Mouse (Mus musculus) hindbrain, embryonic 11.5 days (tissue): ENCODE results near the gene Ffar2. TPM values are rescaled to one million over a fixed set of nuclear protein-coding genes. Genes with fewer than 3 reads are reported as not detected.

Source experiments
- ATAC-seq: fragments of 200-750 bp; cut with Nextera tagmentation; 2 replicates; pipeline ENCODE4 v1.8.0; 2017; ENCODE audit warnings: mild to moderate bottlenecking, moderate TSS enrichment, moderate library complexity; ENCODE audit not compliant: low FRiP score
- DNase-seq: peaks from one replicate; pipeline ENCODE4 v3.0.0-alpha.2; 2015; ENCODE audit warnings: low spot score
- H3K27ac ChIP-seq: fragments of 300-500 bp; sonication (generic); 2 replicates; pipeline ENCODE4 v1.5.1; 2014; ENCODE audit warnings: mild to moderate bottlenecking, low read depth, low read length
- H3K27me3 ChIP-seq: fragments of 300-500 bp; sonication (generic); 2 replicates; pipeline ENCODE4 v1.6.1; 2014; ENCODE audit warnings: mild to moderate bottlenecking, low read length, moderate library complexity, mixed read lengths; ENCODE audit not compliant: control insufficient read depth, insufficient read depth
- H3K36me3 ChIP-seq: fragments of 300-500 bp; sonication (generic); 2 replicates; pipeline ENCODE4 v1.6.1; 2014; ENCODE audit warnings: mild to moderate bottlenecking, low read length, moderate library complexity, mixed read lengths; ENCODE audit not compliant: control insufficient read depth, insufficient read depth
- H3K4me1 ChIP-seq: fragments of 300-500 bp; sonication (generic); replicated peaks from 2 replicates; pipeline ENCODE4 v1.6.1; 2014; ENCODE audit warnings: low read length, mixed read lengths; ENCODE audit not compliant: control insufficient read depth, insufficient read depth
- H3K4me2 ChIP-seq: fragments of 300-500 bp; sonication (generic); replicated peaks from 2 replicates; pipeline ENCODE4 v1.6.1; 2014; ENCODE audit warnings: mild to moderate bottlenecking, low read depth, low read length
- H3K4me3 ChIP-seq: fragments of 300-500 bp; sonication (generic); 2 replicates; pipeline ENCODE4 v1.5.1; 2014; ENCODE audit warnings: low read depth, low read length
- H3K9ac ChIP-seq: fragments of 300-500 bp; sonication (generic); 2 replicates; pipeline ENCODE4 v1.6.1; 2014; ENCODE audit warnings: low read depth, low read length
- H3K9me3 ChIP-seq: fragments of 300-500 bp; sonication (generic); 2 replicates; pipeline ENCODE4 v1.6.1; 2016; ENCODE audit warnings: low read length; ENCODE audit not compliant: control insufficient read depth
- WGBS: fragments of 180-500 bp; shearing (Covaris S2); extraction: QIAGEN DNeasy Blood & Tissue Kit; methylation state at CpG from one replicate; pipeline ENCODE4 v1.1.7; 2014; 5-methylcytosine and 5-hydroxymethylcytosine counted together
- polyA plus RNA-seq: library from polyadenylated mRNA; unstranded; fragments of >200 nt; fragmentation: Nextera tagmentation; extraction: Ambion mirVana; gene quantifications from 2 replicates; pipeline ENCODE4 v1.2.1, GENCODE M21; 2014

Gene Ffar2
- polyA plus RNA-seq, 1 experiment from 2014 or later, result 0.20 TPM

DNA sequence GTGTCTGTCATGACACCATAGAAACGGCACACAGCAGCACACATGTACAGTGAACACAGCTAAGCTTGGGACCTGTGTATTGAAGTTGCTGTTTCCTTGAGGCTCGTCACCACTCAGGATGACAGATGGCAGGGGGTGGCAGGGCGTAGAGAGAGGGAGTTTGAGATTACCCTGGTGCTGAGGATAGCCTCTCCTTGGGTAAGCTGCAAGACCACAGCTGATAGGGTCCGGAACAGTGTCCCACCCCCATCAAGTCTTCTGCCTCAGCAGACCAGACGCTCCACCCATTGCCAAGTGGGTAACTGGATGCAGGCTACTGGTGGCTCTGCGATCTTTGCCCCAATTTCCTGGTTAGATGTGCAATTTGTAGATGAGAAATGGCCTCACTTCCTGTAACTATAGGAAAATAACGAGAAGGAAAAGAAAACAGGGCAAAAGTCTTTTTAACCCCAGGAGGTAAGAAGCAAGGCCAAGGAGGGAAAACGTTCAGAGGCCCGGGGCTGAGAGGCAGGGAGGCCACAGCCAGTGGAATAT lies 11.8 kb downstream of the Ffar2 start:
- ATAC-seq (no peak), DNase-seq (no peak)
- Histone ChIP-seq H3K27me3 (no peaks in the 10 kb centered on the region), H3K36me3 (no peaks in the 10 kb centered on the region), H3K4me1 (no peaks in the 10 kb centered on the region), H3K27ac (no peak overlapping the region), H3K4me3 (no peak overlapping the region), H3K9ac (no peak overlapping the region), H3K4me2 (no peak overlapping the region), H3K9me3 (no peaks in the 10 kb centered on the region)
- WGBS, result 63% methylated on average over 9 of the region's 9 CpGs

DNA sequence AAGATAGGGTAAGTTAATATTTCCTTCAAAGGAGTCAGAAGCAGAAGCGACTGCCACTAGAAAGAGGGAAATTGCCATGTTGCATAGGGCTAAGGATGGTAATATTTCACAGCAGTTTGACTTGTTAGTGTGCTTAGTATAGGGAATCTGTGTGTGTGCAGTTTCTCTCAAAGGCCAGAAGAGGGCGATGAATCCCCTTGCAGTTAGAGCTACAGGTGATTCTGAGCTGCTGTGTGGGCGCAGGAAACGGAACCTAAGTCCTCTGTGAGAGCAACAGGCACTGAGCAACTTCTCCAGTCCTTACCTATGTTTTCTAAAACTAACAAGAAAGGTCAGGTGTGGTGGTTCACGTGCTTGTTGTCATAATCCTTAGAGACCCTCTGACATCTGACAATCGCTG lies 13.3 kb downstream of the Ffar2 start:
- DNase-seq (no peak), ATAC-seq (no peak)
- no peaks in the 10 kb centered on the region for H3K36me3 ChIP-seq
- no peak overlapping the region for H3K9ac ChIP-seq
- H3K4me1 ChIP-seq, result no peaks in the 10 kb centered on the region
- no peak overlapping the region for H3K27ac ChIP-seq
- H3K9me3 ChIP-seq, result no peaks in the 10 kb centered on the region
- no peaks in the 10 kb centered on the region for H3K27me3 ChIP-seq
- no peak overlapping the region for H3K4me3 ChIP-seq
- H3K4me2 ChIP-seq, result no peak overlapping the region
- 55% methylated on average over 6 of the region's 6 CpGs for WGBS

- WGBS, result 47% methylated on average over 6 of the region's 6 CpGs
- H3K27ac ChIP-seq, result no peak overlapping the region
- no peak overlapping the region for H3K4me2 ChIP-seq
- DNase-seq, result peak; percentile 25
- H3K4me3 ChIP-seq, result no peak overlapping the region
- no peaks in the 10 kb centered on the region for H3K36me3 ChIP-seq
- H3K27me3 ChIP-seq, result no peaks in the 10 kb centered on the region
- no peak overlapping the region for H3K9ac ChIP-seq
- no peak for ATAC-seq
- H3K4me1 ChIP-seq, result no peaks in the 10 kb centered on the region
- H3K9me3 ChIP-seq, result no peaks in the 10 kb centered on the region
Measured at GRCm38 (mm10) chr7:30805924-30806323, 17.7 kb downstream of the Ffar2 start.

DNA sequence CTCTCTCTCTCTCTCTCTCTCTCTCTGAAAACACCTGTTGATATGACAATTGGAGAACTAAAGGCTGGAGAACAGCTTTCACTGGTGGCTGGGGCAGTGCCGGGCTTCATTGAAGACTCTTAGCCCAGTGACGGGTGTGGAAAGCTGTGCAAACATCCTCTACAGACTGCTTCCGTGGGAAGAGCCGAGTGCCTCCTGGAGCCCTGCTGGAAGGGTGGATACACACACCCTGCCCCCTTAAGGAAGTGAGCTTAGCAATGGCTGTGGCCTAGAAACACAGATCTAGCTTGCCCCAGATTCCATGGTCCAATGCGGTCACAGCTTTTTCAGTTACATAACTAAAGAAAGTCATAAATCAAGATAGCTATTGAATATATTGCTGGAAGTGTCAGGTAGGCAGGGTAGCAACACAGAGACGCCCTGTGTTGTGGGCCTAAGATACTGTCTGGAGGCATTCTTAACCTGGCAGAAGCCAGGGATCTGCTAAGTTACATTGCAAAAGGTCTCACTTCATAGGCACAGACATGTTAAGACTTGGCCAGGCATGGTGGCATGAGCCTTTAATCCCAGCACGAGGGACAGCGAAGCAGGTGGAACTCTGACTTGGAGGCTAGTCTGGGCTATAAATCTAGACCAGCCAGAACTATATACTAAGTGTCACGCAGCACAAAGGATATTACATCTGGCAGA lies 19.4 kb downstream of the Ffar2 start:
- Histone ChIP-seq H3K36me3 (no peaks in the 10 kb centered on the region), H3K9ac (no peak overlapping the region), H3K27ac (no peak overlapping the region), H3K4me2 (no peak overlapping the region), H3K9me3 (no peaks in the 10 kb centered on the region), H3K4me1 (no peaks in the 10 kb centered on the region), H3K27me3 (no peaks in the 10 kb centered on the region), H3K4me3 (no peak overlapping the region)
- no peak for DNase-seq
- no peak for ATAC-seq
- 82% methylated on average over 9 of the region's 9 CpGs for WGBS

DNA sequence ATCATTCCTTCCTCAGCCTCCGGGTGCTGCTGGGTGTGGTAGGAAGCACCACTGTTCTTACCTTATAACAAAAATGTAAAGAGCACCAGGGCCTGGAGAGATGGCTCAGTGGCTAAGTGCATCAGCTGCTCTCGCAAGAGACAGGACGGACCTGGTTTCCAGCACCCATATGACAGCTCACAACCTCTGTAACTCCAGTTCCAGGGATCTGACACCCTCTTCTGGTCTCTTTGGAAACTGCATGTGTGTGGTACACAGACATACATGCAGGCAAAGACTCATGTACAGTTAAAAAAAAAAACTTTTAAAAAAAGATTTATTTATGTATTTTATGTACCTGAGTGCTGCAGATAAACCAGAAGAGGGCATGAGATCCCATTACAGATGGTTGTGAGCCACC lies 20.3 kb downstream of the Ffar2 start:
- WGBS, result 93% methylated on average over 3 of the region's 3 CpGs
- Histone ChIP-seq H3K36me3 (no peaks in the 10 kb centered on the region), H3K4me1 (no peaks in the 10 kb centered on the region), H3K9ac (no peak overlapping the region), H3K27me3 (no peaks in the 10 kb centered on the region), H3K9me3 (no peaks in the 10 kb centered on the region), H3K27ac (no peak overlapping the region), H3K4me3 (no peak overlapping the region), H3K4me2 (no peak overlapping the region)
- ATAC-seq (no peak), DNase-seq (no peak)

DNA sequence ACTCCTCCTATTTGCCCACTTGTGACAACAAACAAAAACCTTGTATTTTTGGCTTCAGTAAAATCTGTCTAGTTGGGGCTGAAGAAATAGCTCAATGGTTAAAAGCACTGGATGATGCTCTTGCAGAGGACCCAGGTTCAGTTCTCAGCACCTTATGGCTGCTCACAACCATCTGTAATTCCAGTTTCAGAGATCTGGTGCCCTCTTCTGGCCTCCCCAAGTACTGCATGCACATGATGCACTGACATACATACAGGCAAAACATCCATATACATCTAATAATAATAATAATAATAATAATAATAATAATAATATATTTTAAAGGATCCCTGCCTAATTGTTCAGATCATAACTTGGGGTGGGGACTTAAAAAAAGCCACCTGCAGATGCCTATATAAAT lies 22.9 kb downstream of the Ffar2 start:
- Histone ChIP-seq H3K4me2 (no peak overlapping the region), H3K9me3 (no peaks in the 10 kb centered on the region), H3K4me1 (no peaks in the 10 kb centered on the region), H3K27me3 (no peaks in the 10 kb centered on the region), H3K27ac (no peak overlapping the region), H3K4me3 (no peak overlapping the region), H3K9ac (no peak overlapping the region), H3K36me3 (no peaks in the 10 kb centered on the region)
- DNase-seq (no peak), ATAC-seq (no peak)

- Histone ChIP-seq H3K4me2 (no peak overlapping the region), H3K4me1 (no peaks in the 10 kb centered on the region), H3K27ac (no peak overlapping the region), H3K27me3 (no peaks in the 10 kb centered on the region), H3K9ac (no peak overlapping the region), H3K36me3 (no peaks in the 10 kb centered on the region), H3K4me3 (no peak overlapping the region), H3K9me3 (no peaks in the 10 kb centered on the region)
- 82% methylated on average over 1 of the region's 1 CpGs for WGBS
- DNase-seq, result no peak
- ATAC-seq, result no peak
Measured at GRCm38 (mm10) chr7:30796790-30797189, 26.8 kb downstream of the Ffar2 start.

- no peak for DNase-seq
- no peaks in the 10 kb centered on the region for H3K9me3 ChIP-seq
- no peak overlapping the region for H3K4me2 ChIP-seq
- no peaks in the 10 kb centered on the region for H3K36me3 ChIP-seq
- no peaks in the 10 kb centered on the region for H3K27me3 ChIP-seq
- no peak overlapping the region for H3K9ac ChIP-seq
- no peaks in the 10 kb centered on the region for H3K4me1 ChIP-seq
- H3K4me3 ChIP-seq, result no peak overlapping the region
- H3K27ac ChIP-seq, result no peak overlapping the region
- ATAC-seq, result no peak
Measured at GRCm38 (mm10) chr7:30794921-30795320, 28.7 kb downstream of the Ffar2 start.

- 28% methylated on average over 9 of the region's 9 CpGs for WGBS
- DNase-seq (no peak), ATAC-seq (no peak)
Measured at GRCm38 (mm10) chr7:30791921-30792320, 31.7 kb downstream of the Ffar2 start.

More at GRCm38 (mm10) chr7:30791921-30792320, 31.7 kb downstream of the Ffar2 start:
- no peaks in the 10 kb centered on the region for H3K27me3 ChIP-seq
- H3K4me2 ChIP-seq, result no peak overlapping the region
- no peaks in the 10 kb centered on the region for H3K36me3 ChIP-seq
- no peaks in the 10 kb centered on the region for H3K4me1 ChIP-seq
- no peaks in the 10 kb centered on the region for H3K9me3 ChIP-seq
- no peak overlapping the region for H3K27ac ChIP-seq
- no peak overlapping the region for H3K4me3 ChIP-seq
- H3K9ac ChIP-seq, result no peak overlapping the region
